Mouse (Mus musculus) midbrain, embryonic 14.5 days (tissue): ENCODE measurements at regions not wholly inside any gene's neighbourhood (a gene's known extent, or its start where the extent isn't known, plus 50 kb on each side); places are given as distances from the start of the nearest gene placed in this dataset.

Experiments used
- ATAC-seq: fragments of 200-750 bp; cut with Nextera tagmentation; 2 replicates; pipeline ENCODE4 v1.8.0; 2017; ENCODE audit warnings: moderate number of reproducible peaks, moderate library complexity; ENCODE audit not compliant: low FRiP score, low TSS enrichment
- DNase-seq: peaks from one replicate; pipeline ENCODE4 v3.0.0-alpha.2; 2015
- H3K27ac ChIP-seq: fragments of 300-500 bp; sonication (generic); replicated peaks from 2 replicates; pipeline ENCODE4 v1.5.1; 2014; ENCODE audit warnings: mild to moderate bottlenecking, low read depth, low read length, moderate library complexity
- H3K27me3 ChIP-seq: fragments of 300-500 bp; sonication (generic); 2 replicates; pipeline ENCODE4 v1.6.1; 2014; ENCODE audit warnings: low read length, control low read depth, mixed read lengths; ENCODE audit not compliant: control insufficient read depth, insufficient read depth
- H3K36me3 ChIP-seq: fragments of 300-500 bp; sonication (generic); 2 replicates; pipeline ENCODE4 v1.6.1; 2014; ENCODE audit warnings: low read length, control low read depth; ENCODE audit not compliant: control insufficient read depth, insufficient read depth
- H3K4me1 ChIP-seq: fragments of 300-500 bp; sonication (generic); 2 replicates; pipeline ENCODE4 v1.6.1; 2014; ENCODE audit warnings: mild to moderate bottlenecking, antibody characterized with exemption, low read length, control low read depth; ENCODE audit not compliant: control insufficient read depth, insufficient read depth
- H3K4me2 ChIP-seq: fragments of 300-500 bp; sonication (generic); 2 replicates; pipeline ENCODE4 v1.6.1; 2014; ENCODE audit warnings: mild to moderate bottlenecking, low read length, moderate library complexity
- H3K4me3 ChIP-seq: fragments of 300-500 bp; sonication (generic); replicated peaks from 2 replicates; pipeline ENCODE4 v1.5.1; 2014; ENCODE audit warnings: low read depth, low read length
- H3K9ac ChIP-seq: fragments of 300-500 bp; sonication (generic); replicated peaks from 2 replicates; pipeline ENCODE4 v1.6.1; 2014; ENCODE audit warnings: mild to moderate bottlenecking, low read length, moderate library complexity
- H3K9me3 ChIP-seq: fragments of 300-500 bp; sonication (generic); 2 replicates; pipeline ENCODE4 v1.6.1; 2016; ENCODE audit warnings: low read length, control low read depth, mixed read lengths; ENCODE audit not compliant: control insufficient read depth
- WGBS: fragments of 180-500 bp; shearing (Covaris S2); extraction: QIAGEN DNeasy Blood & Tissue Kit; methylation state at CpG from one replicate; pipeline ENCODE4 v1.1.7; 2014; 5-methylcytosine and 5-hydroxymethylcytosine counted together

- WGBS: 85% methylated on average over 4 of the region's 4 CpGs
- 0 out of 2 replicates have a peak, but pooled peaks have one; percentile 27 for ATAC-seq
- Histone ChIP-seq H3K36me3 (no peaks in the 10 kb centered on the region), H3K4me1 (no peaks in the 10 kb centered on the region), H3K4me3 (no peak overlapping the region), H3K27me3 (no peaks in the 10 kb centered on the region), H3K9ac (no peak overlapping the region), H3K4me2 (no peak overlapping the region), H3K9me3 (no peaks in the 10 kb centered on the region), H3K27ac (no peak overlapping the region)
- DNase-seq: no peak
Observed at GRCm38 (mm10) chr16:84581166-84581565, 66.2 kb downstream of the A730009L09Rik start.

GRCm38 (mm10) chr16:84583323-84583722, 68.4 kb downstream of the A730009L09Rik start:
- WGBS: 87% methylated on average over 7 of the region's 7 CpGs
- Histone ChIP-seq H3K27ac (no peak overlapping the region), H3K4me2 (no peak overlapping the region), H3K4me3 (no peak overlapping the region), H3K36me3 (no peaks in the 10 kb centered on the region), H3K9me3 (no peaks in the 10 kb centered on the region), H3K4me1 (no peaks in the 10 kb centered on the region), H3K9ac (no peak overlapping the region), H3K27me3 (no peaks in the 10 kb centered on the region)
- DNase-seq (no peak), ATAC-seq (no peak)

GRCm38 (mm10) chr16:84583773-84584229, 68.9 kb downstream of the A730009L09Rik start:
- Histone ChIP-seq H3K9me3 (no peaks in the 10 kb centered on the region), H3K9ac (no peak overlapping the region), H3K36me3 (no peaks in the 10 kb centered on the region), H3K27me3 (no peaks in the 10 kb centered on the region), H3K4me3 (no peak overlapping the region), H3K4me2 (no peak overlapping the region), H3K27ac (no peak overlapping the region), H3K4me1 (no peaks in the 10 kb centered on the region)
- ATAC-seq: no peak
- 92% methylated on average over 19 of the region's 19 CpGs for WGBS
- DNase-seq: no peak

GRCm38 (mm10) chr16:84584724-84585399, 69.9 kb downstream of the A730009L09Rik start:
- H3K4me1 ChIP-seq: no peaks in the 10 kb centered on the region
- H3K4me3 ChIP-seq: no peak overlapping the region
- H3K27ac ChIP-seq: no peak overlapping the region
- ATAC-seq (no peak), DNase-seq (no peak)
- no peak overlapping the region for H3K9ac ChIP-seq
- no peaks in the 10 kb centered on the region for H3K27me3 ChIP-seq
- 87% methylated on average over 14 of the region's 14 CpGs for WGBS
- no peaks in the 10 kb centered on the region for H3K9me3 ChIP-seq
- no peak overlapping the region for H3K4me2 ChIP-seq
- H3K36me3 ChIP-seq: no peaks in the 10 kb centered on the region

GRCm38 (mm10) chr16:84592978-84593377, 78.1 kb downstream of the A730009L09Rik start:
- no peaks in the 10 kb centered on the region for H3K36me3 ChIP-seq
- H3K27ac ChIP-seq: no peak overlapping the region
- H3K27me3 ChIP-seq: no peaks in the 10 kb centered on the region
- H3K4me3 ChIP-seq: no peak overlapping the region
- no peak overlapping the region for H3K9ac ChIP-seq
- no peaks in the 10 kb centered on the region for H3K9me3 ChIP-seq
- no peaks in the 10 kb centered on the region for H3K4me1 ChIP-seq
- no peak for ATAC-seq
- 75% methylated on average over 2 of the region's 2 CpGs for WGBS
- no peak for DNase-seq
- H3K4me2 ChIP-seq: no peak overlapping the region

- Histone ChIP-seq H3K27ac (no peak overlapping the region), H3K36me3 (no peaks in the 10 kb centered on the region), H3K9ac (no peak overlapping the region), H3K4me2 (no peak overlapping the region), H3K27me3 (no peaks in the 10 kb centered on the region), H3K4me3 (no peak overlapping the region), H3K9me3 (no peaks in the 10 kb centered on the region), H3K4me1 (no peaks in the 10 kb centered on the region)
- WGBS: 92% methylated on average over 8 of the region's 8 CpGs
- no peak for DNase-seq
- ATAC-seq: no peak
Observed at GRCm38 (mm10) chr16:84602969-84603368, 88.0 kb downstream of the A730009L09Rik start.

- no peak for DNase-seq
- no peaks in the 10 kb centered on the region for H3K9me3 ChIP-seq
- H3K27ac ChIP-seq: no peak overlapping the region
Observed at GRCm38 (mm10) chr16:84603465-84604205, 88.7 kb downstream of the A730009L09Rik start.

GRCm38 (mm10) chr16:84604272-84604975, 89.5 kb downstream of the A730009L09Rik start:
- Histone ChIP-seq H3K9me3 (no peaks in the 10 kb centered on the region), H3K36me3 (no peaks in the 10 kb centered on the region), H3K27ac (no peak overlapping the region), H3K4me2 (no peak overlapping the region), H3K4me1 (no peaks in the 10 kb centered on the region), H3K4me3 (no peak overlapping the region), H3K27me3 (no peaks in the 10 kb centered on the region), H3K9ac (no peak overlapping the region)
- 96% methylated on average over 9 of the region's 9 CpGs for WGBS
- no peak for DNase-seq
- ATAC-seq: no peak

More at GRCm38 (mm10) chr16:84603465-84604205, 88.7 kb downstream of the A730009L09Rik start:
- Histone ChIP-seq H3K4me1 (no peaks in the 10 kb centered on the region), H3K4me3 (no peak overlapping the region), H3K27me3 (no peaks in the 10 kb centered on the region), H3K9ac (no peak overlapping the region), H3K36me3 (no peaks in the 10 kb centered on the region), H3K4me2 (no peak overlapping the region)
- WGBS: 96% methylated on average over 1 of the region's 1 CpGs
- no peak for ATAC-seq
